Mouse (Mus musculus) small intestine, adult 2 months (tissue): ENCODE results near the gene Tesk2. TPM values are rescaled to one million over a fixed set of nuclear protein-coding genes. Genes with fewer than 3 reads are reported as not detected.

ENCODE experiments used
- H3K27ac ChIP-seq: fragments of 200-500 bp; 2 replicates; pipeline ENCODE4 v1.5.1; 2012; ENCODE audit warnings: low read depth, low read length, control low read depth, inconsistent platforms; ENCODE audit not compliant: insufficient read depth
- H3K27me3 ChIP-seq: fragments of 200-500 bp; 2 replicates; pipeline ENCODE4 v1.6.1; 2012; ENCODE audit warnings: mild to moderate bottlenecking, moderate library complexity, low read length, inconsistent platforms; ENCODE audit not compliant: control insufficient read depth, insufficient read depth
- H3K36me3 ChIP-seq: fragments of 200-500 bp; 2 replicates; pipeline ENCODE4 v1.6.1; 2012; ENCODE audit warnings: mild to moderate bottlenecking, low read length, control low read depth, inconsistent platforms; ENCODE audit not compliant: control insufficient read depth, insufficient read depth
- H3K4me1 ChIP-seq: fragments of 200-500 bp; 2 replicates; pipeline ENCODE4 v1.6.1; 2012; ENCODE audit warnings: low read length, inconsistent platforms, mixed read lengths; ENCODE audit not compliant: control insufficient read depth, insufficient read depth, insufficient read length
- H3K4me3 ChIP-seq: fragments of 200-500 bp; 2 replicates; pipeline ENCODE4 v1.5.1; 2012; ENCODE audit warnings: low read depth, mild to moderate bottlenecking, control low read depth, inconsistent platforms, low read length, moderate library complexity
- CTCF ChIP-seq: fragments of 200-500 bp; IDR thresholded peaks from 2 replicates; pipeline ENCODE4 v1.5.1; 2012; ENCODE audit warnings: low read depth, mild to moderate bottlenecking, control low read depth, inconsistent platforms, low read length, moderate library complexity, mixed read lengths; ENCODE audit not compliant: insufficient replicate concordance, insufficient read length; ENCODE audit errors: extremely low read depth
- POLR2A ChIP-seq: fragments of 200-500 bp; IDR thresholded peaks from 2 replicates; pipeline ENCODE4 v1.6.1; 2012; ENCODE audit warnings: low read depth, mild to moderate bottlenecking, control low read depth, inconsistent platforms, low read length, moderate library complexity
- WGBS: fragments of 180-500 bp; shearing (Covaris S2); methylation state at CpG from one replicate; pipeline ENCODE4 v1.1.7; 2018; 5-methylcytosine and 5-hydroxymethylcytosine counted together
- polyA plus RNA-seq: library from polyadenylated mRNA; depleted of rRNA; stranded (reverse); fragments of >200 nt; gene quantifications from 2 replicates; pipeline ENCODE4 v1.2.3, GENCODE M21; 2012

Tesk2 gene
- polyA plus RNA-seq, 1 experiment = 25.6 TPM

DNA sequence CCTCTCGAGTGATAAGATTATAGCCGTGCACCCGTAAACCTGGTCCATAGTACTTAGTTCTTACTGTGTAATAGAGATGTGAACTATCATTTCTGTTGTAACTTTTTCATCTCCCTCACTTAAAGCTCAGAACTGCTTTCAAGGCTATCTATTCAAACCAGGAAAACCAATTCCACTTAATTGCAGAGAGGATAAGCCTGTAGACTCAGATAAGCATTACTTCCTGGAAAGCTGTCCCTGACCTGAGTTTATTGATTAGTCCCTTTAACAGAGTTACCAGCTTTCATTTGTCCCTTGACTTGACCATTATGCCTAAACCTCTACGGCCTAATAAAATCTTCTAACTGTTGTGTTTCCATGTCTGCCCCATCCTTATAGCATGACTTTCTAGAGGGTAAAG is 36.8 kb upstream of the Tesk2 start:
- Histone ChIP-seq H3K27ac (peak overlapping the region; percentile 91), H3K4me3 (no peak overlapping the region), H3K36me3 (peaks cover 11% of the 10 kb centered on the region), H3K27me3 (no peaks in the 10 kb centered on the region), H3K4me1 (peaks cover 10% of the 10 kb centered on the region; the same call in 1 of the 2 replicates)
- WGBS = 24% methylated on average over 4 of the region's 4 CpGs
- TF ChIP-seq CTCF = no peak
- no peak for TF ChIP-seq POLR2A

DNA sequence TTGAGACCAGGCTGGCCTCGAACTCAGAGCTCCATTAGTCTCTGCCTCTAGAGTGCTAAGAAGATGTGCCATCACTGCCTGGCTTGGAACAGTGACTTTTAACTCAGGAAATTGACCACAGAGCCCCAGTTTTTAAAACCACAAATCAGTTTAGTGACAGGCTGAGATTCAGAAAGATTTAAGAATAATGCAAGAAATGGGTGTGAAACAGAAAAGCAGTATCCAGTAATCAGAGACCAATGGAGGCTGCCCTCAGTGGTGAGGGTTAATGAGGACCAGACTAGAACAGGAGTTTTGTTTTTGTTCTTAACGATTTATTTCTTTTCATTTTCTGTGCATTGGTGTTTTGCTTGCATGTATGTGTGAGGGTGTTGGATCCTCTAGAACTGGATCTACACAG is 36.1 kb upstream of the Tesk2 start:
- TF ChIP-seq CTCF = no peak
- no peak for TF ChIP-seq POLR2A
- Histone ChIP-seq H3K36me3 (peaks cover 14% of the 10 kb centered on the region), H3K27me3 (no peaks in the 10 kb centered on the region), H3K4me1 (peaks cover 10% of the 10 kb centered on the region; the same call in 1 of the 2 replicates), H3K27ac (peak overlapping the region; percentile 83), H3K4me3 (peak overlapping the region; percentile 66; the same call in 1 of the 2 replicates)
- 44% methylated on average over 2 of the region's 2 CpGs for WGBS

DNA sequence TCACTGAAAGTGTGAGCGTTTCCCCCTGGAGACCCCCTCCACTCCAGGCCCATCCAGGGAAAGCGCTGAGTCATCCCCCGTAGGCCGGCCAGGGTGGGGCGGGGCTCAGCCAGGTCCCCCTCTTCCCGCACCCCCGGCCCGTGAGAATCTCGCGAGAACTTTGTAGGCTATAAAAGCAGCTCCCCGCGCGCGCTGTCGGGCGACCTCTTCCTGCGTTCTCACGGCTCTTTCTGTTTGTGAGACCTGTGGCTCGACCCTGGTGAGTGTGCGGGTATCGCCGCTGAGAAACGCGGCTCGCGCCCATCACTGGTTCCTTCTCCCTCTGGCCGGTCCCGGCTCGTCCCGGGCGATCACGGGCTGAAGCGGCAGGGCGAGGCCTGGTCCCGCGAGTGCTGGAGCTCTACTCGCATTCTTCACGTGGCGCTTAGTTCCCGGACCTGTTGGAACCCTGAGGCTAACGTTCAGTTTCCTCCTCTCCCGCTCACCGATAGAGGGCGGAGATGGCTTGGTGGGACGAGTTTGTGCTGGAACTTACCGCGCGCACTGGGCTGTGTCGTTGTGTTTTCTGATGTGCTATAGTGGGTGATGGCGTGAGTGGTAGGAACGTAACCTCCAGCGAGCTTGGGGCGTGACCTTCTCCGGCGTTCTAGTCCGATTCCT is 35.2 kb upstream of the Tesk2 start, which contains the start of gene Prdx1:
Gene Prdx1, plus strand, starts transcription at position 143 of the 660 bp plus-strand sequence.
- peak within 1 kb of the TSS; percentile 83 for H3K27ac ChIP-seq
- WGBS = under 1% methylated on average over 56 of the region's 56 CpGs
- peaks cover 19% of the 10 kb centered on the region for H3K36me3 ChIP-seq
- TF ChIP-seq POLR2A = peak; percentile 94
- peak; percentile 64; the same call in 1 of the 2 replicates for TF ChIP-seq CTCF
- H3K27me3 ChIP-seq = no peaks in the 10 kb centered on the region
- H3K4me1 ChIP-seq = peaks cover 8% of the 10 kb centered on the region; the same call in 1 of the 2 replicates
- peak within 1 kb of the TSS; percentile 66 for H3K4me3 ChIP-seq

GRCm38 (mm10) chr4:116687041-116687440 is 33.7 kb upstream of the Tesk2 start:
- 9% methylated on average over 1 of the region's 1 CpGs for WGBS
- no peaks in the 10 kb centered on the region for H3K27me3 ChIP-seq
- H3K27ac ChIP-seq = peak overlapping the region; percentile 83
- peaks cover 10% of the 10 kb centered on the region; the same call in 1 of the 2 replicates for H3K4me1 ChIP-seq
- TF ChIP-seq CTCF = no peak
- no peak for TF ChIP-seq POLR2A
- no peak overlapping the region for H3K4me3 ChIP-seq
- H3K36me3 ChIP-seq = peaks cover 30% of the 10 kb centered on the region

GRCm38 (mm10) chr4:116689309-116689876 is 31.4 kb upstream of the Tesk2 start:
- Histone ChIP-seq H3K4me1 (peaks cover 4% of the 10 kb centered on the region; the same call in 1 of the 2 replicates), H3K36me3 (peaks cover 51% of the 10 kb centered on the region), H3K4me3 (no peak overlapping the region), H3K27me3 (no peaks in the 10 kb centered on the region), H3K27ac (no peak overlapping the region)
- 49% methylated on average over 4 of the region's 4 CpGs for WGBS
- TF ChIP-seq POLR2A (no peak), CTCF (no peak)

DNA sequence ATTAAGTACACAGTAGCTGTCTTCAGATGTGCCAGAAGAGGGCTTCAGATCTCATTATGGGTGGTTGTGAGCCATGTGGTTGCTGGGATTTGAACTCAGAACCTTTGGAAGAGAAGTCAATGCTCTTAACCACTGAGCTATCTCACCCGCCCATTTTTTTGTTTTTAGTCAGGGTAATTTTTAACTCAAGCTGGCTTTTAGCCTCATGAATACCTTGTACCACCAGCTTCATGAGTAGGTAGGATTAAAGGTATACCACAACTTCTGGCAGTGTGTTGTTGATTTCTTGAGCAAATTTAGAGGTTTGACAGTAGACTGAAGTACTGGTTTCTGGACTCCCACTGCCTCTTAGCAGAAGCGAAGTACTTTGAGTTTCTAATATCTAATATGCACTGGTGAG is 28.6 kb upstream of the Tesk2 start:
- WGBS = 79% methylated on average over 2 of the region's 2 CpGs
- Histone ChIP-seq H3K27me3 (no peaks in the 10 kb centered on the region), H3K4me3 (no peak overlapping the region), H3K27ac (no peak overlapping the region), H3K4me1 (peaks cover 2% of the 10 kb centered on the region; the same call in 1 of the 2 replicates), H3K36me3 (peaks cover 73% of the 10 kb centered on the region)
- TF ChIP-seq CTCF (no peak), POLR2A (no peak)

DNA sequence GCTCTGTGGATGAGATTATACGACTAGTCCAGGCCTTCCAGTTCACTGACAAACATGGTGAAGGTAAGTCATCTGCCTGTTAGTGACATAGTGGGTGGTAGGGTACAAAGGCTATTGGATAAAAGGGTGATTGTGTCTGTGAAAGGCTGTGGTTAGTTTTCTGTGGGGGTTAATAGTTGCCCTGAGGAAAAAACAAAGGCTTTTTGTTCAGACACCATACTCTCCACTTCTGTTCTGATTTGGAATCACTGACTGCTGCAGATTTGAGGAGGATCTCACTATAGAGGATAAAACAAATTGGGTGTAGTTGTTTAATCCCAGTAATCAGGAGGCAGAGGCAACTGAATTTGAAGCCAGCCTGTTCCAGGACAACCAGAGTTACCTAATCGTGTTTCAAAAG is 27.0 kb upstream of the Tesk2 start:
- 60% methylated on average over 2 of the region's 2 CpGs for WGBS
- Histone ChIP-seq H3K36me3 (peaks cover 79% of the 10 kb centered on the region), H3K27me3 (no peaks in the 10 kb centered on the region), H3K4me1 (peaks cover 2% of the 10 kb centered on the region; the same call in 1 of the 2 replicates), H3K4me3 (no peak overlapping the region), H3K27ac (no peak overlapping the region)
- no peak for TF ChIP-seq POLR2A
